ENCODE assay signal across 12 mouse cellular contexts in the genomic region with DNA sequence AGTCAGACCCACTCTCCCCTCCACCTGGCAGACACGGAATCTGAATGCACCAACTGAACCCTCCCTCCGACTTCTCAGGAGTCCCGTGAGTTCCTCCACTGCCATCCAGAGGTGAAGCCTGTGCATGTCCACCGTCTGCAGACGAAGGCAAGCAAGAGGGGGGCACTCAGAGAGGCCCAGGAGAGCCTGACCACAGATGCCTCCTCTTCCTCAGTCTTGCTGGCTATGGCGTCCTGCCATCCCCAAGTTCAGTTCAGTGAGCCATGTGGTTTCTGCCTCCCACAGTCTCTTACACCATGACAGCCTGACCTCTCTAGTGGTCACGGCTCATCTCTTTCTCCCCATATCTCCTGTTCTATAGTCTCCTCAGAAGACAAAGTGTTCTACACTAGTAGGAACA. TPM values are rescaled to one million over a fixed set of nuclear protein-coding genes. Genes with fewer than 3 reads are reported as not detected.
DNase-seq lines count a peak whose midpoint lies in the region; ATAC-seq and TF ChIP-seq lines count a peak whose summit lies in the region.
"Had no signal": no experiment of that assay in that cellular context is flagged by ENCODE, and none has a peak within 500 bp of the region (broad histone marks: within the 10 kb centered on the region; RNA-seq: fewer than 3 reads in every experiment).

No protein-coding gene starts in this region.

- H3K36me3 ChIP-seq in heart, adult 2 months (ENCODE audit: control insufficient read depth, insufficient read depth, low read length): peaks cover 12% of the 10 kb centered on the region
- peaks cover 83% of the 10 kb centered on the region for H3K36me3 ChIP-seq in heart, embryonic 10.5 days
- peaks cover 3% of the 10 kb centered on the region for H3K36me3 ChIP-seq in lung, embryonic 16.5 days (ENCODE audit: control insufficient read depth, insufficient read depth, low read length)
- peaks cover 3% of the 10 kb centered on the region; the same call in 1 of the 2 replicates for H3K36me3 ChIP-seq in macrophage (ENCODE audit: inconsistent target)

- H3K27me3 ChIP-seq in heart, adult 2 months (ENCODE audit: control insufficient read depth, insufficient read depth, low read length): no peaks in the 10 kb centered on the region
- H3K27me3 ChIP-seq in heart, embryonic 10.5 days (ENCODE audit: insufficient read depth, poor library complexity, severe bottlenecking): no peaks in the 10 kb centered on the region
- no peaks in the 10 kb centered on the region for H3K27me3 ChIP-seq in lung, embryonic 16.5 days (ENCODE audit: control insufficient read depth, insufficient read depth, low read depth, low read length)
- H3K27me3 ChIP-seq: limb, embryonic 12.5 days had no signal

- H3K4me1 ChIP-seq in heart, adult 2 months (ENCODE audit: control insufficient read depth, insufficient read depth, low read length): peaks cover 22% of the 10 kb centered on the region
- H3K4me1 ChIP-seq in heart, embryonic 10.5 days: peaks cover 56% of the 10 kb centered on the region
- peaks cover 22% of the 10 kb centered on the region for H3K4me1 ChIP-seq in lung, embryonic 16.5 days (replicated peaks; ENCODE audit: control insufficient read depth, insufficient read depth, low read length)

- no peak for ATAC-seq in lung, embryonic 16.5 days (ENCODE audit: low read depth)

- no peak overlapping the region for H3K4me2 ChIP-seq in lung, embryonic 16.5 days (ENCODE audit: low read depth, low read length)
- H3K4me2 ChIP-seq: limb, embryonic 12.5 days had no signal

- no peak overlapping the region for H3K4me3 ChIP-seq in heart, adult 2 months
- no peak overlapping the region for H3K4me3 ChIP-seq in heart, embryonic 10.5 days
- H3K4me3 ChIP-seq in lung, embryonic 16.5 days (ENCODE audit: low read length): no peak overlapping the region
- no peak overlapping the region for H3K4me3 ChIP-seq in macrophage (ENCODE audit: inconsistent target)
- H3K4me3 ChIP-seq: limb, embryonic 12.5 days had no signal

- no peak for TF ChIP-seq POLR2A in heart, adult 2 months (IDR thresholded peaks at IDR 0.05; ENCODE audit: insufficient read depth, low read depth, low read length)

- H3K79me2 ChIP-seq in heart, adult 2 months (replicated peaks; ENCODE audit: control insufficient read depth, insufficient read depth, low read length): no peaks in the 10 kb centered on the region; the same call in 1 of the 2 replicates
- H3K79me2 ChIP-seq in macrophage (ENCODE audit: inconsistent target): peaks cover 90% of the 10 kb centered on the region

- H3K9ac ChIP-seq in heart, adult 2 months (ENCODE audit: low read depth, low read length): no peak overlapping the region
- H3K9ac ChIP-seq in lung, embryonic 16.5 days (ENCODE audit: low read length): no peak overlapping the region

- intact Hi-C loops in heart, adult 2 months (cut with DNase I): no loop called here

- peak overlapping the region; percentile 36 for H3K27ac ChIP-seq in heart, adult 2 months
- no peak overlapping the region for H3K27ac ChIP-seq in heart, embryonic 10.5 days
- 0 out of 2 replicates have a peak overlapping the region, but pooled peaks have one; percentile 60 for H3K27ac ChIP-seq in lung, embryonic 16.5 days (ENCODE audit: low read length)
- peak overlapping the region; percentile 46; the same call in 1 of the 2 replicates for H3K27ac ChIP-seq in macrophage
- H3K27ac ChIP-seq: limb, embryonic 12.5 days had no signal

- H3K9me3 ChIP-seq in heart, embryonic 10.5 days: no peaks in the 10 kb centered on the region
- no peaks in the 10 kb centered on the region for H3K9me3 ChIP-seq in lung, embryonic 16.5 days (ENCODE audit: control insufficient read depth, low read length)
- H3K9me3 ChIP-seq: limb, embryonic 12.5 days had no signal

- TF ChIP-seq CTCF in heart, adult 2 months (IDR thresholded peaks at IDR 0.05): peak; percentile 26

- 47% methylated on average over 7 of the region's 7 CpGs for WGBS in heart, adult 2 months
- 77% methylated on average over 7 of the region's 7 CpGs for WGBS in heart, embryonic 10.5 days
- 68% methylated on average over 7 of the region's 7 CpGs for WGBS in lung, embryonic 16.5 days
- 33% methylated on average over 7 of the region's 7 CpGs for WGBS in macrophage (ENCODE audit: missing documents)

- no peak for TF ChIP-seq EP300 in heart, adult 2 months (IDR thresholded peaks at IDR 0.05; ENCODE audit: insufficient read depth, low read depth, low read length)

- DNase-seq in heart, adult 2 months: no peak
- no peak for DNase-seq in heart, embryonic 10.5 days (ENCODE audit: low spot score)
- no peak for DNase-seq in lung, postnatal 36 days
- DNase-seq in thymus, postnatal 14 days: peak; percentile 57
- no peak for DNase-seq in cerebellum, adult 9-11 months
- DNase-seq in cerebellum, postnatal 14 days: no peak
- DNase-seq: adrenal gland, adult 8-10 months; cerebellum, adult 9-10 months; midbrain, embryonic 14.5 days had no signal

RNA-seq across cellular contexts. Expression of a gene that starts 9.2 kb away (rescaled TPM):
- 10 to 100 TPM; 36.8 to 41.0 TPM for total RNA-seq in heart, adult 2 months (2021)
- 37.0 and 54.6 TPM in 2 replicates for polyA plus RNA-seq in heart, adult 2 months (2012; rRNA removed)
- 60.6 and 65.3 TPM in 2 replicates for polyA plus RNA-seq in heart, embryonic 10.5 days (2016; fragmentation: Nextera tagmentation; extraction: Ambion mirVana)
- 33.7 and 37.0 TPM in 2 replicates for polyA plus RNA-seq in lung, embryonic 16.5 days (2015; fragmentation: Nextera tagmentation; extraction: Ambion mirVana)
- total RNA-seq in macrophage (2018; cell fraction: chromatin; rRNA removed): 100 to 1,000 TPM in 3 of 26 experiments, 10 to 100 TPM in 23; 14.3 to 109 (median 64.6) TPM
- total RNA-seq in macrophage (2018; cell fraction: cytosol; rRNA removed): 10 to 100 TPM in 19 of 26 experiments, 1 to 10 TPM in 7; 4.5 to 18.4 (median 13.5) TPM
- 10 to 100 TPM in 25 of 26 experiments, 1 to 10 TPM in 1; 7.4 to 72.9 (median 29.9) TPM for total RNA-seq in macrophage (2018; cell fraction: nucleus; rRNA removed)
- polyA plus RNA-seq in macrophage (2018): 12.2 to 24.7 TPM (median 16.2 TPM) in 3 replicates

RNA-seq across cellular contexts. Expression of a gene that starts 50.3 kb away (rescaled TPM):
- 1 to 10 TPM; 8.3 to 8.5 TPM for total RNA-seq in heart, adult 2 months (2021)
- 15.5 and 23.7 TPM in 2 replicates for polyA plus RNA-seq in heart, adult 2 months (2012; rRNA removed)
- 17.5 and 19.7 TPM in 2 replicates for polyA plus RNA-seq in heart, embryonic 10.5 days (2016; fragmentation: Nextera tagmentation; extraction: Ambion mirVana)
- polyA plus RNA-seq in lung, embryonic 16.5 days (2015; fragmentation: Nextera tagmentation; extraction: Ambion mirVana): 26.6 and 29.9 TPM in 2 replicates
- total RNA-seq in macrophage (2018; cell fraction: chromatin; rRNA removed): 100 to 1,000 TPM in 21 of 26 experiments, 10 to 100 TPM in 5; 68.3 to 330 (median 160) TPM
- total RNA-seq in macrophage (2018; cell fraction: cytosol; rRNA removed): 10 to 100 TPM; 24.5 to 83.9 (median 48.9) TPM
- total RNA-seq in macrophage (2018; cell fraction: nucleus; rRNA removed): 100 to 1,000 TPM in 21 of 26 experiments, 10 to 100 TPM in 5; 69.3 to 295 (median 131) TPM
- 30.3 to 67.9 TPM (median 35.8 TPM) in 3 replicates for polyA plus RNA-seq in macrophage (2018)

RNA-seq across cellular contexts. Expression of a gene that starts 51.8 kb away (rescaled TPM):
- 1 to 10 TPM; 3.4 to 6.2 TPM for total RNA-seq in heart, adult 2 months (2021)
- 1.8 and 3.5 TPM in 2 replicates for polyA plus RNA-seq in heart, adult 2 months (2012; rRNA removed)
- 0.23 and 0.30 TPM in 2 replicates for polyA plus RNA-seq in heart, embryonic 10.5 days (2016; fragmentation: Nextera tagmentation; extraction: Ambion mirVana)
- polyA plus RNA-seq in lung, embryonic 16.5 days (2015; fragmentation: Nextera tagmentation; extraction: Ambion mirVana): 1.8 and 2.1 TPM in 2 replicates
- total RNA-seq in macrophage (2018; cell fraction: chromatin; rRNA removed): 100 to 1,000 TPM in 7 of 26 experiments, 10 to 100 TPM in 18, 1 to 10 TPM in 1; 9.6 to 345 (median 38.2) TPM
- total RNA-seq in macrophage (2018; cell fraction: cytosol; rRNA removed): 100 to 1,000 TPM in 7 of 26 experiments, 10 to 100 TPM in 19; 41.3 to 309 (median 83.1) TPM
- 100 to 1,000 TPM in 13 of 26 experiments, 10 to 100 TPM in 13; 32.6 to 727 (median 100) TPM for total RNA-seq in macrophage (2018; cell fraction: nucleus; rRNA removed)
- 44.2 to 693 TPM (median 52.7 TPM) in 3 replicates for polyA plus RNA-seq in macrophage (2018)
